Mouse (Mus musculus) hindbrain, embryonic 15.5 days (tissue): ENCODE results near the gene Cep295nl. TPM values are rescaled to one million over a fixed set of nuclear protein-coding genes. Genes with fewer than 3 reads are reported as not detected.

ENCODE experiments used
- ATAC-seq: fragments of 200-750 bp; cut with Nextera tagmentation; 2 replicates; pipeline ENCODE4 v1.8.0; 2017; ENCODE audit warnings: low read depth, moderate number of reproducible peaks, moderate TSS enrichment; ENCODE audit not compliant: low FRiP score
- H3K27ac ChIP-seq: fragments of 300-500 bp; sonication (generic); replicated peaks from 2 replicates; pipeline ENCODE4 v1.5.1; 2015; ENCODE audit warnings: mild to moderate bottlenecking, inconsistent platforms
- H3K27me3 ChIP-seq: fragments of 300-500 bp; sonication (generic); 2 replicates; pipeline ENCODE4 v1.6.1; 2015; ENCODE audit warnings: control low read depth, inconsistent platforms
- H3K36me3 ChIP-seq: fragments of 300-500 bp; sonication (generic); 2 replicates; pipeline ENCODE4 v1.6.1; 2015; ENCODE audit warnings: control low read depth, inconsistent platforms
- H3K4me1 ChIP-seq: fragments of 300-500 bp; sonication (generic); replicated peaks from 2 replicates; pipeline ENCODE4 v1.6.1; 2015; ENCODE audit warnings: control low read depth, inconsistent platforms
- H3K4me2 ChIP-seq: fragments of 300-500 bp; sonication (generic); 2 replicates; pipeline ENCODE4 v1.6.1; 2015; ENCODE audit warnings: moderate library complexity, mild to moderate bottlenecking, inconsistent platforms
- H3K4me3 ChIP-seq: fragments of 300-500 bp; sonication (generic); 2 replicates; pipeline ENCODE4 v1.5.1; 2015; ENCODE audit warnings: mild to moderate bottlenecking, inconsistent platforms
- H3K9ac ChIP-seq: fragments of 300-500 bp; sonication (generic); 2 replicates; pipeline ENCODE4 v1.6.1; 2015; ENCODE audit warnings: inconsistent platforms
- H3K9me3 ChIP-seq: fragments of 300-500 bp; sonication (generic); 2 replicates; pipeline ENCODE4 v1.6.1; 2016; ENCODE audit warnings: control low read depth, inconsistent platforms
- WGBS: fragments of 180-500 bp; shearing (Covaris S2); methylation state at CpG from one replicate; pipeline ENCODE4 v1.1.7; 2015; 5-methylcytosine and 5-hydroxymethylcytosine counted together
- polyA plus RNA-seq: library from polyadenylated mRNA; unstranded; fragments of >200 nt; fragmentation: Nextera tagmentation; extraction: Ambion mirVana; gene quantifications from 2 replicates; pipeline ENCODE4 v1.2.1, GENCODE M21; 2015

The Cep295nl gene
- polyA plus RNA-seq, 1 experiment from 2014 or later, result 0.34 TPM

- Histone ChIP-seq H3K36me3 (peaks cover 39% of the 10 kb centered on the region), H3K4me2 (no peak overlapping the region), H3K9ac (no peak overlapping the region), H3K27ac (no peak overlapping the region), H3K9me3 (no peaks in the 10 kb centered on the region), H3K4me1 (peaks cover 16% of the 10 kb centered on the region), H3K27me3 (no peaks in the 10 kb centered on the region), H3K4me3 (no peak overlapping the region)
- ATAC-seq, result no peak
- WGBS, result 98% methylated on average over 9 of the region's 9 CpGs
Observed at GRCm38 (mm10) chr11:118287573-118287972, 54.7 kb downstream of the Cep295nl start.

GRCm38 (mm10) chr11:118286434-118286833 lies 55.9 kb downstream of the Cep295nl start:
- Histone ChIP-seq H3K4me1 (peaks cover 16% of the 10 kb centered on the region), H3K27me3 (no peaks in the 10 kb centered on the region), H3K36me3 (peaks cover 46% of the 10 kb centered on the region), H3K27ac (no peak overlapping the region), H3K9me3 (no peaks in the 10 kb centered on the region), H3K4me3 (no peak overlapping the region), H3K4me2 (no peak overlapping the region), H3K9ac (no peak overlapping the region)
- WGBS, result 97% methylated on average over 9 of the region's 9 CpGs
- no peak for ATAC-seq

- Histone ChIP-seq H3K36me3 (peaks cover 46% of the 10 kb centered on the region), H3K27me3 (no peaks in the 10 kb centered on the region), H3K4me1 (peaks cover 13% of the 10 kb centered on the region), H3K9ac (no peak overlapping the region), H3K4me3 (no peak overlapping the region), H3K27ac (no peak overlapping the region), H3K4me2 (no peak overlapping the region), H3K9me3 (no peaks in the 10 kb centered on the region)
- WGBS, result 95% methylated on average over 13 of the region's 13 CpGs
- no peak for ATAC-seq
Observed at GRCm38 (mm10) chr11:118285791-118286190, 56.5 kb downstream of the Cep295nl start.

Other genes starting within 250 kb of the Cep295nl start
- 0.18 and 0.23 TPM in 2 replicates for gene Dnah17, start 211.9 kb downstream of the Cep295nl start, polyA plus RNA-seq
- 24.9 and 25.8 TPM in 2 replicates for gene Cyth1, start 93.9 kb downstream of the Cep295nl start, polyA plus RNA-seq
- 16.8 and 19.8 TPM in 2 replicates for gene Usp36, start 52.3 kb downstream of the Cep295nl start, polyA plus RNA-seq
- gene Timp2, start 13.2 kb upstream of the Cep295nl start, polyA plus RNA-seq, result 83.4 and 91.2 TPM in 2 replicates
- gene Lgals3bp, start 59.6 kb upstream of the Cep295nl start, polyA plus RNA-seq, result 5.9 and 8.3 TPM in 2 replicates
- 30.8 and 33.7 TPM in 2 replicates for gene Cant1, start 76.6 kb upstream of the Cep295nl start, polyA plus RNA-seq
- 5.1 and 5.3 TPM in 2 replicates for gene C1qtnf1, start 85.7 kb upstream of the Cep295nl start, polyA plus RNA-seq
- gene Engase, start 134.3 kb upstream of the Cep295nl start, polyA plus RNA-seq, result 6.8 and 7.7 TPM in 2 replicates